Mouse (Mus musculus) CH12.LX (cell line): ENCODE data around the gene Ifi203.
"Not testable (repeated sequence)": the region's sequence is repeated elsewhere in the genome, so short reads cannot be mapped to it uniquely, and the experiment has no call there.

Experiments
- BHLHE40 ChIP-seq: IDR thresholded peaks from 2 replicates; pipeline ENCODE4 v1.6.1; 2011; ENCODE audit warnings: mild to moderate bottlenecking, low read depth, low read length, improper control_type of control experiment
- CTCF ChIP-seq, 2 experiments: IDR thresholded peaks in 1 of 2; conservative IDR thresholded peaks in 1 of 2; 2 replicates each; pipeline ENCODE4 v1.5.1; 2011 to 2012; ENCODE audit warnings: low read depth in 2 of 2, low read length in 2 of 2, improper control_type of control experiment in 1 of 2, inconsistent platforms in 1 of 2, mild to moderate bottlenecking in 1 of 2, moderate library complexity in 1 of 2
- KAT2A ChIP-seq: IDR thresholded peaks from 2 replicates; pipeline ENCODE4 v1.6.1; 2012; ENCODE audit warnings: low read length, improper control_type of control experiment, inconsistent platforms; ENCODE audit not compliant: insufficient replicate concordance
- NELFE ChIP-seq: IDR thresholded peaks from 2 replicates; pipeline ENCODE4 v1.6.1; 2011; ENCODE audit warnings: low read depth, low read length, improper control_type of control experiment
- POLR2A ChIP-seq: IDR thresholded peaks from 2 replicates; pipeline ENCODE4 v1.6.1; 2011; ENCODE audit warnings: low read depth, mild to moderate bottlenecking, improper control_type of control experiment, low read length
- RAD21 ChIP-seq: IDR thresholded peaks from 2 replicates; pipeline ENCODE4 v1.6.1; 2011; ENCODE audit warnings: low read depth, mild to moderate bottlenecking, low read length, improper control_type of control experiment, moderate library complexity
- SIN3A ChIP-seq: IDR thresholded peaks from 2 replicates; pipeline ENCODE4 v1.6.1; 2012; ENCODE audit warnings: low read length, improper control_type of control experiment, inconsistent platforms
- USF1 ChIP-seq: IDR thresholded peaks from 2 replicates; pipeline ENCODE4 v1.6.1; 2014; ENCODE audit warnings: low read depth, mild to moderate bottlenecking, inconsistent platforms, low read length, improper control_type of control experiment
- ZC3H11A ChIP-seq: IDR thresholded peaks from 2 replicates; pipeline ENCODE4 v1.6.1; 2012; ENCODE audit warnings: low read depth, mild to moderate bottlenecking, inconsistent platforms, low read length, improper control_type of control experiment
- ZKSCAN1 ChIP-seq: IDR thresholded peaks from 2 replicates; pipeline ENCODE4 v1.6.1; 2012; ENCODE audit warnings: low read depth, inconsistent platforms, low read length, improper control_type of control experiment, borderline replicate concordance

DNA sequence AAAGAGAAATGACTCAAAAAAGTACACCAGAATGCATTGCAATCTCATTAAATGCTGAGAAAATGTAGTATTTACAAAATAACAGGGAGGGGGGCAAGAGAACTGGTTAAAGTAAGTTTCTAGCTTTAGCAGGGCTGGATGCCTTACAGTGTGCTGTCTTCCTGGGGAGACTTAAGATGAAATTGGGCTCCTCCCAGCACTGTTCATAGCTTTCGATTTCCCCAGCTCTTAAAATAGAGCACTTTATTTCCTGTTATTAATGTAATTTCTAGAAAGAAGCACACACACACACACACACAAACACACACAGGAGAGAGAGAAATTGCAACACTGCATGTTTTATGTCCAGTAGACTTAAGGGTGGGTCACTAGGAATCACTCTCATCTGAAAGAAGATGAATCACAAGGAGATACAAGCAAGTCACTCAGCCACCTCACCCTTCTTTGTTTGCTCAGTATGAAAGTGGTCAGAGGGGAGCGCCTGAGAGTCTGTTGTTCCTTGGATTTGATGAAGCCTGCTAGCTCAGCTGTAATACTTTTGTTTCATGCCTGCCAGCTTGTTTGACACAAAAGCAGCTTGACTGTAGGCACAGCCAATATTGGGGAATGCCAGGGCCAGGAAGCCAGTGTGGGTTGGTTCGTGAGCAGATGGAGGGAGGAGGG lies 62.3 kb downstream of the Ifi203 start:
- TF ChIP-seq POLR2A; CTCF (conservative IDR thresholded peaks at IDR 0.05 in 1 of 2, IDR thresholded peaks at IDR 0.05 in 1 of 2; ENCODE audit: low read depth in 2 of 2, low read length in 2 of 2); KAT2A; NELFE; SIN3A; ZC3H11A; RAD21; ZKSCAN1; USF1; BHLHE40: not testable (repeated sequence)
